Mouse (Mus musculus): ENCODE data around the gene Asic2. TPM values are rescaled to one million over a fixed set of nuclear protein-coding genes. Genes with fewer than 3 reads are reported as not detected.

Gene Asic2
- polyA plus RNA-seq, 1 experiment from 2014 or later = 1.6 TPM

DNA sequence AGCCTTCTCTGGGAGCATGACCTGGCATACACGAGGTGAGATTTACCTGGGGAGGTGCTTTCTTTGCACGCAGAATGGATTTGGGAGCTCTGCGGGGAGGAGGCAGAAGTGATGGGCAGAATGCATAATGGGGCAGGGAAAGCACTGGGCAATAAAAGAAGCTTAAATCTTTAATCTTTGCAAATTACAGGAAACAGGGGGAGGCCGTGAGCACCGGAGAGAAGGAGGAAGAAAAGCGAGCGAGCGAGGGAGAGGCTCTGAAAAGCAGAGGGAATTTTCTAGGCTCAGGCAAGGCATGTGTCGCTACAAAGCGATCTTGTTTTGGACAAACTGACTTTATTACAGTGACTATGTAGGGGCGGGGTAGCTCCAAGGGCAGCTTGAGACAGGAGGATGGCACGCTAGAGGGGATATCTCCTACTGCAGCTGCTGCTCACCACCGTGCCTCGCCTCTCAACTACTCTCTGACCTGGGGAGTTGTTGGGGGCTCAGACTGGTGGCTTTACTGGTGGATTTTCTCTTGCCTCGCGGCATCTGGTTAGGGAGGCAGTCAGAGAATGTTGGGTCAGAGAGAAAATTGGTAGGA is 1010.1 kb downstream of the Asic2 start:
- Histone ChIP-seq H3K27me3 (ENCODE audit: control insufficient read depth, insufficient read depth, low read length) (no peaks in the 10 kb centered on the region; the same call in 1 of the 2 replicates), H3K4me1 (ENCODE audit: control insufficient read depth, insufficient read depth, low read length) (peaks cover 6% of the 10 kb centered on the region), H3K27ac (ENCODE audit: low read depth, low read length) (no peak overlapping the region), H3K9me3 (ENCODE audit: control insufficient read depth, low read length) (no peaks in the 10 kb centered on the region), H3K4me3 (ENCODE audit: low read depth, low read length) (no peak overlapping the region), H3K36me3 (ENCODE audit: control insufficient read depth, insufficient read depth, low read length) (no peaks in the 10 kb centered on the region), H3K9ac (ENCODE audit: low read length) (0 out of 2 replicates have a peak overlapping the region, but pooled peaks have one; percentile 13), H3K4me2 (peak overlapping the region; percentile 10; the same call in 1 of the 2 replicates)
- DNase-seq (ENCODE audit: low spot score, missing footprints) (peak; percentile 73), ATAC-seq (ENCODE audit: low FRiP score) (no peak)
- 10% methylated on average over 16 of the region's 16 CpGs for WGBS

DNA sequence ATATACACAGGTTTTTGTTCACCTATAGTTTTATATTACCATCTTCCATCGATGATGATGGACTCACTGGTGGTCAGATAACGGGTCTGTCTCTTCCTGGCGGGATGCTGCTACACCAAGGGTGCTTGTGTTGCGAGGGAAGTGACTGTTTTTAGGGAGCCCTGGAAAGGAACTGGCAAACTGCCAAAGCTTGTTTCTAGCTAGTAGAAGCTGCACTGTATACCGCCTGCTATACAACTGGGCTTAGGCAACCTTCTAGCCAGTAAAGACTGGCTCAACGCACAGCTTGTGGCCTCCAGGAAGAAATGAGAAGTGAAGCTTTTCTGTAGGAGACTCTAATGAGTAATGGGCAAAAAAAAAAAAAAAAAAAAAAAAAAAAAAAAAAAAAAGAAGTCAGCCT is 1012.3 kb downstream of the Asic2 start:
- 89% methylated on average over 6 of the region's 6 CpGs for WGBS
- Histone ChIP-seq H3K27me3 (ENCODE audit: control insufficient read depth, insufficient read depth, low read length) (no peaks in the 10 kb centered on the region; the same call in 1 of the 2 replicates), H3K4me2 (no peak overlapping the region), H3K27ac (ENCODE audit: low read depth, low read length) (no peak overlapping the region), H3K4me1 (ENCODE audit: control insufficient read depth, insufficient read depth, low read length) (peaks cover 6% of the 10 kb centered on the region), H3K9me3 (ENCODE audit: control insufficient read depth, low read length) (no peaks in the 10 kb centered on the region), H3K36me3 (ENCODE audit: control insufficient read depth, insufficient read depth, low read length) (no peaks in the 10 kb centered on the region), H3K4me3 (ENCODE audit: low read depth, low read length) (no peak overlapping the region), H3K9ac (ENCODE audit: low read length) (no peak overlapping the region)
- ATAC-seq (ENCODE audit: low FRiP score) (no peak), DNase-seq (ENCODE audit: low spot score, missing footprints) (peak; percentile 41)

DNA sequence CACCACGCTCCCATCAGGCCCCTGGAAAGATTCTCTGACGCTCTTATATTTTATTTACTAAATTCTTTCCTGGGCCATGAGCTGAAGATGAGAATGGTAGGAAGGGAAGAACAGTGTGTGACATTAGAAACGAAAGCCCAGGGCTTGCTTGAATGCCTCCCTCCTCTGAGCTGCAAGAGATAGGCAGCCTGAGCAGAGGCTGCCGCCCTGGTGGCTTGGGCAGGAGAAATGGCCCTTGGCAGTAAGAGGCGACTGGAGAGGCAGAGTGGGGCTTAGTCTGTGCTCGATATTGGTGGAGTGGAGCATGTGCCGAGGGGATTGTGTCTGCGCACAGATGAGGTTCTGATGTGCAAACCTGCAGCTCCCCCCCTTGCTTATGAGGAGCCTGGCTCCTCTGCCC is 1014.1 kb downstream of the Asic2 start:
- ATAC-seq (ENCODE audit: low FRiP score) (no peak), DNase-seq (ENCODE audit: low spot score, missing footprints) (no peak)
- Histone ChIP-seq H3K27ac (ENCODE audit: low read depth, low read length) (no peak overlapping the region), H3K27me3 (ENCODE audit: control insufficient read depth, insufficient read depth, low read length) (no peaks in the 10 kb centered on the region; the same call in 1 of the 2 replicates), H3K9me3 (ENCODE audit: control insufficient read depth, low read length) (no peaks in the 10 kb centered on the region), H3K4me1 (ENCODE audit: control insufficient read depth, insufficient read depth, low read length) (peaks cover 6% of the 10 kb centered on the region), H3K4me2 (no peak overlapping the region), H3K9ac (ENCODE audit: low read length) (no peak overlapping the region), H3K36me3 (ENCODE audit: control insufficient read depth, insufficient read depth, low read length) (no peaks in the 10 kb centered on the region), H3K4me3 (ENCODE audit: low read depth, low read length) (no peak overlapping the region)
- WGBS = 87% methylated on average over 8 of the region's 8 CpGs

GRCm38 (mm10) chr11:80949068-80949738 is 1019.1 kb downstream of the Asic2 start:
- DNase-seq (ENCODE audit: low spot score, missing footprints) (no peak), ATAC-seq (ENCODE audit: low FRiP score) (no peak)
- WGBS = 86% methylated on average over 11 of the region's 11 CpGs
- Histone ChIP-seq H3K27me3 (ENCODE audit: control insufficient read depth, insufficient read depth, low read length) (no peaks in the 10 kb centered on the region), H3K9me3 (ENCODE audit: control insufficient read depth, low read length) (no peaks in the 10 kb centered on the region), H3K4me3 (ENCODE audit: low read depth, low read length) (no peak overlapping the region), H3K4me1 (ENCODE audit: control insufficient read depth, insufficient read depth, low read length) (no peaks in the 10 kb centered on the region), H3K4me2 (no peak overlapping the region), H3K9ac (ENCODE audit: low read length) (no peak overlapping the region), H3K27ac (ENCODE audit: low read depth, low read length) (no peak overlapping the region), H3K36me3 (ENCODE audit: control insufficient read depth, insufficient read depth, low read length) (no peaks in the 10 kb centered on the region)

DNA sequence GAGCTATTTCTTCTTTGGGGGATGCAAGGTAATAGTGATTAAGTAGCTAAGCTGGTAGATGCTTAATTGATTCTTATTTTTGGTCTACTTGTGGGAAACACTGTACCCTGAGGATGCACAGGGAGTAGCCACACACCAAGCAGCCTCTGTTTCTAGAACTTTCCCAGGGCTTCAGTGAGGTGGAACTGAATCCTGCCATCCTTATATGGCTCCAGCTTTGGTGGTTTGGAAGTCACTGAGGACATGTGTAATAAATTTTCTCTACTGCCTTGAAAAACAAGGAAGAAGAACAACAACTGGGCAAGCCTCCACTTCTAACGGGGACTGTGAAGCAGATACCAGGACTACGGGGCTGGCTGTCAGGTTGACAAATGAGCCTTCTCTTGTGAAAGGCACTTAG is 1020.2 kb downstream of the Asic2 start:
- Histone ChIP-seq H3K27ac (ENCODE audit: low read depth, low read length) (no peak overlapping the region), H3K9me3 (ENCODE audit: control insufficient read depth, low read length) (no peaks in the 10 kb centered on the region), H3K4me3 (ENCODE audit: low read depth, low read length) (no peak overlapping the region), H3K27me3 (ENCODE audit: control insufficient read depth, insufficient read depth, low read length) (no peaks in the 10 kb centered on the region), H3K4me2 (no peak overlapping the region), H3K9ac (ENCODE audit: low read length) (no peak overlapping the region), H3K36me3 (ENCODE audit: control insufficient read depth, insufficient read depth, low read length) (no peaks in the 10 kb centered on the region), H3K4me1 (ENCODE audit: control insufficient read depth, insufficient read depth, low read length) (no peaks in the 10 kb centered on the region)
- ATAC-seq (ENCODE audit: low FRiP score) = no peak
- 86% methylated on average over 2 of the region's 2 CpGs for WGBS
- no peak for DNase-seq (ENCODE audit: low spot score, missing footprints)

- no peak overlapping the region for H3K4me2 ChIP-seq
- ATAC-seq (ENCODE audit: low FRiP score) (no peak), DNase-seq (ENCODE audit: low spot score, missing footprints) (no peak)
- no peak overlapping the region for H3K9ac ChIP-seq (ENCODE audit: low read length)
- H3K27ac ChIP-seq (ENCODE audit: low read depth, low read length) = no peak overlapping the region
- no peaks in the 10 kb centered on the region for H3K9me3 ChIP-seq (ENCODE audit: control insufficient read depth, low read length)
- no peaks in the 10 kb centered on the region for H3K4me1 ChIP-seq (ENCODE audit: control insufficient read depth, insufficient read depth, low read length)
- WGBS = 90% methylated on average over 6 of the region's 6 CpGs
- H3K4me3 ChIP-seq (ENCODE audit: low read depth, low read length) = no peak overlapping the region
- H3K36me3 ChIP-seq (ENCODE audit: control insufficient read depth, insufficient read depth, low read length) = no peaks in the 10 kb centered on the region
- no peaks in the 10 kb centered on the region for H3K27me3 ChIP-seq (ENCODE audit: control insufficient read depth, insufficient read depth, low read length)
Measured at GRCm38 (mm10) chr11:80946163-80946562, 1022.1 kb downstream of the Asic2 start.

- DNase-seq (ENCODE audit: low spot score, missing footprints) (no peak), ATAC-seq (ENCODE audit: low FRiP score) (no peak)
- Histone ChIP-seq H3K9me3 (ENCODE audit: control insufficient read depth, low read length) (no peaks in the 10 kb centered on the region), H3K9ac (ENCODE audit: low read length) (no peak overlapping the region), H3K4me3 (ENCODE audit: low read depth, low read length) (no peak overlapping the region), H3K4me2 (no peak overlapping the region), H3K27me3 (ENCODE audit: control insufficient read depth, insufficient read depth, low read length) (no peaks in the 10 kb centered on the region), H3K27ac (ENCODE audit: low read depth, low read length) (no peak overlapping the region), H3K36me3 (ENCODE audit: control insufficient read depth, insufficient read depth, low read length) (no peaks in the 10 kb centered on the region), H3K4me1 (ENCODE audit: control insufficient read depth, insufficient read depth, low read length) (no peaks in the 10 kb centered on the region)
- 90% methylated on average over 19 of the region's 19 CpGs for WGBS
Measured at GRCm38 (mm10) chr11:80923286-80923951, 1044.8 kb downstream of the Asic2 start.

- Histone ChIP-seq H3K9me3 (ENCODE audit: control insufficient read depth, low read length) (no peaks in the 10 kb centered on the region), H3K4me1 (ENCODE audit: control insufficient read depth, insufficient read depth, low read length) (no peaks in the 10 kb centered on the region), H3K27me3 (ENCODE audit: control insufficient read depth, insufficient read depth, low read length) (no peaks in the 10 kb centered on the region), H3K27ac (ENCODE audit: low read depth, low read length) (no peak overlapping the region), H3K9ac (ENCODE audit: low read length) (no peak overlapping the region), H3K4me3 (ENCODE audit: low read depth, low read length) (no peak overlapping the region), H3K36me3 (ENCODE audit: control insufficient read depth, insufficient read depth, low read length) (no peaks in the 10 kb centered on the region), H3K4me2 (no peak overlapping the region)
- ATAC-seq (ENCODE audit: low FRiP score) = no peak
- 85% methylated on average over 5 of the region's 5 CpGs for WGBS
- DNase-seq (ENCODE audit: low spot score, missing footprints) = no peak
Measured at GRCm38 (mm10) chr11:80918332-80918731, 1049.9 kb downstream of the Asic2 start.

GRCm38 (mm10) chr11:80917688-80918087 is 1050.6 kb downstream of the Asic2 start:
- Histone ChIP-seq H3K4me3 (ENCODE audit: low read depth, low read length) (no peak overlapping the region), H3K4me2 (no peak overlapping the region), H3K9me3 (ENCODE audit: control insufficient read depth, low read length) (no peaks in the 10 kb centered on the region), H3K36me3 (ENCODE audit: control insufficient read depth, insufficient read depth, low read length) (no peaks in the 10 kb centered on the region), H3K9ac (ENCODE audit: low read length) (no peak overlapping the region), H3K4me1 (ENCODE audit: control insufficient read depth, insufficient read depth, low read length) (no peaks in the 10 kb centered on the region), H3K27ac (ENCODE audit: low read depth, low read length) (no peak overlapping the region), H3K27me3 (ENCODE audit: control insufficient read depth, insufficient read depth, low read length) (no peaks in the 10 kb centered on the region)
- DNase-seq (ENCODE audit: low spot score, missing footprints) (no peak), ATAC-seq (ENCODE audit: low FRiP score) (no peak)
